Mouse (Mus musculus) intestine, embryonic 14.5 days (tissue): ENCODE measurements around the gene Rxylt1. TPM values are rescaled to one million over a fixed set of nuclear protein-coding genes. Genes with fewer than 3 reads are reported as not detected.

Source experiments
- ATAC-seq: fragments of 200-750 bp; cut with Nextera tagmentation; replicated peaks from 2 replicates; pipeline ENCODE4 v1.8.0; 2017; ENCODE audit warnings: low read depth, moderate number of reproducible peaks, moderate TSS enrichment, moderate library complexity; ENCODE audit not compliant: low FRiP score, low TSS enrichment
- DNase-seq: peaks from one replicate; pipeline ENCODE4 v3.0.0-alpha.2; 2018; ENCODE audit warnings: low spot score
- H3K27ac ChIP-seq: fragments of 300-500 bp; sonication (generic); 2 replicates; pipeline ENCODE4 v1.5.1; 2014; ENCODE audit warnings: low read depth, mild to moderate bottlenecking, control low read depth
- H3K27me3 ChIP-seq: fragments of 300-500 bp; sonication (generic); replicated peaks from 2 replicates; pipeline ENCODE4 v1.6.1; 2014; ENCODE audit warnings: low read length, control low read depth; ENCODE audit not compliant: control insufficient read depth, insufficient read depth
- H3K36me3 ChIP-seq: fragments of 300-500 bp; sonication (generic); 2 replicates; pipeline ENCODE4 v1.6.1; 2014; ENCODE audit warnings: low read length, control low read depth; ENCODE audit not compliant: control insufficient read depth, insufficient read depth
- H3K4me1 ChIP-seq: fragments of 300-500 bp; sonication (generic); replicated peaks from 2 replicates; pipeline ENCODE4 v1.6.1; 2014; ENCODE audit warnings: low read length, control low read depth, mixed read lengths; ENCODE audit not compliant: control insufficient read depth, insufficient read depth
- H3K4me2 ChIP-seq: fragments of 300-500 bp; sonication (generic); 2 replicates; pipeline ENCODE4 v1.6.1; 2014; ENCODE audit warnings: low read length
- H3K4me3 ChIP-seq: fragments of 300-500 bp; sonication (generic); 2 replicates; pipeline ENCODE4 v1.5.1; 2014; ENCODE audit warnings: low read depth, low read length, control low read depth, mixed read lengths
- H3K9ac ChIP-seq: fragments of 300-500 bp; sonication (generic); 2 replicates; pipeline ENCODE4 v1.6.1; 2014; ENCODE audit warnings: mild to moderate bottlenecking, low read length
- H3K9me3 ChIP-seq: fragments of 300-500 bp; sonication (generic); 2 replicates; pipeline ENCODE4 v1.6.1; 2016; ENCODE audit warnings: low read length, control low read depth; ENCODE audit not compliant: control insufficient read depth
- WGBS: fragments of 180-500 bp; shearing (Covaris S2); extraction: QIAGEN DNeasy Blood & Tissue Kit; methylation state at CpG from one replicate; pipeline ENCODE4 v1.1.7; 2014; 5-methylcytosine and 5-hydroxymethylcytosine counted together
- polyA plus RNA-seq: library from polyadenylated mRNA; unstranded; fragments of >200 nt; fragmentation: Nextera tagmentation; extraction: Ambion mirVana; gene quantifications from 2 replicates; pipeline ENCODE4 v1.2.1, GENCODE M21; 2014

Gene Rxylt1
- polyA plus RNA-seq, 1 experiment from 2014 or later: 67.6 TPM

DNA sequence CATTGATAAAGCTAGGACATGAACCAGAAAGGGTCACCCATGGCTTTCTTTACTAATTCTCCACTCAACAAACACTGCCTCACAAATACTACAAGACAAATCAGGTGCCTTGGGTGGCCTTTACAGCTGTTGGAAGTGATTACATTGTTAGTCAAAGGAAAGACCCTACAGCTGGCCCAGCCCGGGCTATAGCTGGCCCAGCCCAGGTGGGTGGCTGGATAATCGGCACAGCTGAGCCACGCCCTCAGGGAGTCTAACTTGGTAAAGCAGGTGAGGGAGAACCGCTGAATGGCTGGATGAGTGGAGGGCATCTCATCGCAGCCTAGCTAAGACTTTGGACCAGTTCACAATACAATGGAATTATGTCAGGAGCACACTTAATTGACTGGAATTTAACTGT is 63.9 kb downstream of the Rxylt1 start:
- no peak overlapping the region for H3K4me3 ChIP-seq
- DNase-seq (no peak), ATAC-seq (no peak)
- no peak overlapping the region for H3K4me2 ChIP-seq
- 66% methylated on average over 5 of the region's 5 CpGs for WGBS
- H3K36me3 ChIP-seq: no peaks in the 10 kb centered on the region
- H3K27me3 ChIP-seq: no peaks in the 10 kb centered on the region
- H3K27ac ChIP-seq: no peak overlapping the region
- no peaks in the 10 kb centered on the region for H3K9me3 ChIP-seq
- H3K4me1 ChIP-seq: peaks cover 11% of the 10 kb centered on the region
- no peak overlapping the region for H3K9ac ChIP-seq

GRCm38 (mm10) chr10:122030420-122030819 is 66.8 kb downstream of the Rxylt1 start:
- H3K4me2 ChIP-seq: no peak overlapping the region
- no peaks in the 10 kb centered on the region for H3K27me3 ChIP-seq
- ATAC-seq: no peak
- H3K27ac ChIP-seq: peak overlapping the region; percentile 74; the same call in 1 of the 2 replicates
- peaks cover 11% of the 10 kb centered on the region for H3K4me1 ChIP-seq
- H3K9me3 ChIP-seq: no peaks in the 10 kb centered on the region
- no peak overlapping the region for H3K4me3 ChIP-seq
- WGBS: 50% methylated on average over 5 of the region's 5 CpGs
- DNase-seq: no peak
- no peak overlapping the region for H3K9ac ChIP-seq
- no peaks in the 10 kb centered on the region for H3K36me3 ChIP-seq

DNA sequence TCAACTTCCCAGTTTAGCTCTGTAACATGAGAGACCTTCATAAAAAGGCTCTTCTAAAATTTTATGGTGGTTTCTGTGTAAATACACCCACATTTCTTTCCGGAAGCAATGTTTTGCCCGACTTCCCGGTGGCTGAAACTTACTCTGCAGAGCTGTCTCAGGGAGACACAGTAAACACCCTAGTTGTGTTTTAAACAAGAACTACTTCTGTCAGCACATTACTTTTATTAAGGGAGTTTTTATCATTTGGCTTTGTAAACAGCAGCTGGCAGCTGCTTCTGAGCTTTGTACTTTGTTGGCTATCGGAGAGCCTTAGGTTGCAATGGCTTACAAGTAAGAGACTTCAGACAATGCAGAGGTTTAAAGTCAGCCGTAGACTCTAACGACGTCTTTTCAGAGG is 67.4 kb downstream of the Rxylt1 start:
- no peaks in the 10 kb centered on the region for H3K27me3 ChIP-seq
- H3K4me3 ChIP-seq: no peak overlapping the region
- H3K4me2 ChIP-seq: peak overlapping the region; percentile 40
- no peak overlapping the region for H3K9ac ChIP-seq
- H3K36me3 ChIP-seq: no peaks in the 10 kb centered on the region
- WGBS: 23% methylated on average over 7 of the region's 7 CpGs
- no peaks in the 10 kb centered on the region for H3K9me3 ChIP-seq
- ATAC-seq: no peak; the same call in 1 of the 2 replicates
- peak overlapping the region; percentile 74 for H3K27ac ChIP-seq
- peaks cover 11% of the 10 kb centered on the region for H3K4me1 ChIP-seq
- DNase-seq: no peak

Other genes starting within 250 kb of the Rxylt1 start
- gene Srgap1, start 50.1 kb downstream of the Rxylt1 start, polyA plus RNA-seq: 8.4 and 8.7 TPM in 2 replicates